Mouse (Mus musculus): ENCODE data around the gene Sptssa. TPM values are rescaled to one million over a fixed set of nuclear protein-coding genes. Genes with fewer than 3 reads are reported as not detected.

The Sptssa gene
- 272 and 305 TPM in 2 replicates for polyA plus RNA-seq (2015; fragmentation: Nextera tagmentation; extraction: Ambion mirVana)

GRCm38 (mm10) chr12:54656396-54657171 is at the start of gene Sptssa:
Gene Sptssa, minus strand, starts transcription at chr12:54656573.

DNA sequence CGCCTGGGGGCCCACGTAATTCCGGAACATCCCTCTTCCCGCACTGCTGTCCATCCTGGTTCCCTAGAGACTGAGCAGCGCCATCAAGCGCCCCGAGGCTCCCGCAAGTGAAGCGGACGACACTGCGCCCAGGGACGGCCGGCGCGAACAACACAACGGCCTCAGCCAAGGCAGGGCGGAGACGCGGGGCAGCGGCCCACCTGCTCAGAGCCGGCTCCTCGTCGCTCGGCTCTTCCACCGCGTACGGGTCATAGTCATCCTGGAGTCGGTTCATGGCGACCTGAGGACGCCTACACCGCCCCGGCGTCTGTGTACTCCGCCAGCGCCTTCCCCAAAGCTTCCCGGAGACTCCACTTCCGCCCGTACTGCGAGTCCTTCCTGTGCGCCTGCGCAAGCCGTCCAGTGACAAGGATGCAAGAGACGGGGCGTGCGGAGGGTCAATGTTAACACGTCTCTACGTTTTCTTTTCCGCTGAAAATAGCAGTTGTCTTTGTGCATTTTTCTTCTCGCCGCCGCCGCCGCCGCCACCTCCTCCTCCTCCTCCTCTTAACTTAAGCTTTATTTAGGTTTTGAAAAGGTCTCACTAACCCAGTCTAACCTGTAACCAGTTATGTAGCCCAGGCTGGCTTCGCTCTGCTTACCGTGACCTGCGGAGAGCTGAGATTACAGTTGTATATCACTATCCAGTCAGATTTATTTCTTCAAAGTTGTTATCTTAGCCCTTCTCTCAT is 39.3 kb upstream of the Sptssa start, which contains the start of gene Eapp:
Gene Eapp (minus strand): TSS at position 387 of the 731 bp plus-strand sequence.

Small RNA genes lying within 50 kb of the gene (microRNA-seq; reads per million reads assigned to microRNA genes)
- gene Mir1892 (ENCODE audit: borderline replicate concordance, insufficient number of aligned reads) = not detected

Other genes with a start within 250 kb of the Sptssa start
- 101 and 112 TPM in 2 replicates for gene Eapp, start 39.3 kb upstream of the Sptssa start, polyA plus RNA-seq (2015; fragmentation: Nextera tagmentation; extraction: Ambion mirVana)
- gene Snx6, start 139.1 kb upstream of the Sptssa start, polyA plus RNA-seq (2015; fragmentation: Nextera tagmentation; extraction: Ambion mirVana) = 157 and 185 TPM in 2 replicates
- gene Cfl2, start 206.3 kb upstream of the Sptssa start, polyA plus RNA-seq (2015; fragmentation: Nextera tagmentation; extraction: Ambion mirVana) = 168 and 187 TPM in 2 replicates